Mouse (Mus musculus) MEL (cell line): ENCODE data around the gene Ctsf.

Source experiments
- CHD2 ChIP-seq: IDR thresholded peaks from 2 replicates; pipeline ENCODE4 v1.6.1; 2011; ENCODE audit warnings: low read length, improper control_type of control experiment
- EP300 ChIP-seq, 2 experiments: IDR thresholded peaks; 2 replicates each; pipeline ENCODE4 v1.6.1; 2011; ENCODE audit warnings: improper control_type of control experiment in 2 of 2, low read length in 2 of 2, low read depth in 1 of 2, mild to moderate bottlenecking in 1 of 2
- GATA1 ChIP-seq: IDR thresholded peaks from 2 replicates; pipeline ENCODE4 v1.6.1; 2011; ENCODE audit warnings: low read depth, low read length, improper control_type of control experiment
- POLR2A ChIP-seq, 2 experiments: IDR thresholded peaks; 2 replicates each; pipeline ENCODE4 v1.6.1; 2011 to 2012; ENCODE audit warnings: low read length in 2 of 2, mild to moderate bottlenecking in 2 of 2, control low read depth in 1 of 2, improper control_type of control experiment in 1 of 2, low read depth in 1 of 2, moderate library complexity in 1 of 2; ENCODE audit not compliant: control insufficient read depth in 1 of 2, insufficient read depth in 1 of 2, poor library complexity in 1 of 2
- UBTF ChIP-seq: IDR thresholded peaks from 2 replicates; pipeline ENCODE4 v1.6.1; 2012; ENCODE audit warnings: low read depth, mild to moderate bottlenecking, inconsistent platforms, low read length, improper control_type of control experiment, moderate library complexity, borderline replicate concordance; ENCODE audit not compliant: insufficient read depth
- USF2 ChIP-seq, 2 experiments: IDR thresholded peaks; 2 replicates each; pipeline ENCODE4 v1.6.1; 2011 to 2012; ENCODE audit warnings: improper control_type of control experiment in 2 of 2, low read length in 2 of 2, borderline replicate concordance in 1 of 2, inconsistent platforms in 1 of 2, low read depth in 1 of 2, mild to moderate bottlenecking in 1 of 2; ENCODE audit not compliant: insufficient read depth in 1 of 2

GRCm38 (mm10) chr19:4896780-4897520 lies 42.0 kb downstream of the Ctsf start:
- no peak for TF ChIP-seq UBTF
- no peak for TF ChIP-seq CHD2
- TF ChIP-seq GATA1, result no peak
- no peak for TF ChIP-seq POLR2A (IDR thresholded peaks at IDR 0.05; ENCODE audit: control insufficient read depth in 1 of 2, insufficient read depth in 1 of 2, low read depth in 1 of 2, low read length in 2 of 2, poor library complexity in 1 of 2)
- TF ChIP-seq EP300 (IDR thresholded peaks at IDR 0.05; ENCODE audit: low read depth in 1 of 2, low read length in 2 of 2), result no peak
- no peak for TF ChIP-seq USF2 (IDR thresholded peaks at IDR 0.05; ENCODE audit: borderline replicate concordance in 1 of 2, insufficient read depth in 1 of 2, low read depth in 1 of 2, low read length in 2 of 2)
